Mouse (Mus musculus): ENCODE measurements around the gene Tut7.

DNA sequence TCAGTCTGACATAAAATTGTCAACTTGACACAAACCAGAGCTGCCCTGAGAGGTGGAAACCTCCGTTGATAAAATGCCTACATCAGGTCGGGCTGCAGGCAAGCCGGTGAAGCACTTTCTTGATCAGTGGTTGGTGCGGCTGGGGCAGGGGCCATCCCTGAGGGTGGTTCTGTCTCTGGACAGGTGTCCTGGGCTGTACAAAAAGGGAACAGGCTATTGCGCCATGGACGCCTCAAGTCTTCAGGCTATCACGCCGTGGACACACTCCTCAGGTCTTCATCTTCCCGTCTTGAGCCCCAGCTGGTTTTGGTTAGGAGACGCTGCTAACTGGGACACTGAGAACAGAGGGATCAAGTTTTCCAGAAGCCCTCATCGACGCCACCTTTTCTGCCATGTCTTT is 72.6 kb downstream of the Tut7 start:
- TF ChIP-seq EP300 (IDR thresholded peaks at IDR 0.05) (no peak), CTCF (IDR thresholded peaks at IDR 0.05) (no peak)

Data from lung, postnatal 0 days (tissue).